Mouse (Mus musculus): Measurements from ENCODE around the gene Gm37240. TPM values are rescaled to one million over a fixed set of nuclear protein-coding genes. Genes with fewer than 3 reads are reported as not detected.
"Not testable (repeated sequence)": the region's sequence is repeated elsewhere in the genome, so short reads cannot be mapped to it uniquely, and the experiment has no call there.

The Gm37240 gene
- total RNA-seq, 2 experiments from 2014 or later: 0.66 to 1.3 TPM

- DNase-seq (ENCODE audit: low spot score in 2 of 2): no peak
- intact Hi-C loops (cut with DNase I): no loop called here
Observed at GRCm38 (mm10) chr3:85603811-85604210, 283.5 kb downstream of the Gm37240 start.

- no peak for DNase-seq (ENCODE audit: low spot score in 2 of 2)
- intact Hi-C loops (cut with DNase I): no loop called here
Observed at GRCm38 (mm10) chr3:85601841-85602305, 285.4 kb downstream of the Gm37240 start.

- DNase-seq (ENCODE audit: low spot score in 2 of 2): no peak
- intact Hi-C loops (cut with DNase I): no loop called here
Observed at GRCm38 (mm10) chr3:85599526-85599925, 287.8 kb downstream of the Gm37240 start.

- intact Hi-C loops (cut with DNase I): no loop called here
- no peak for DNase-seq (ENCODE audit: low spot score in 2 of 2)
Observed at GRCm38 (mm10) chr3:85594452-85594851, 292.9 kb downstream of the Gm37240 start.

- no peak for DNase-seq (ENCODE audit: low spot score in 2 of 2)
- intact Hi-C loops (cut with DNase I): no loop called here
Observed at GRCm38 (mm10) chr3:85592640-85593252, 294.6 kb downstream of the Gm37240 start.

- DNase-seq (ENCODE audit: low spot score in 2 of 2): no peak
- intact Hi-C loops (cut with DNase I): no loop called here
Observed at GRCm38 (mm10) chr3:85592067-85592466, 295.3 kb downstream of the Gm37240 start.

GRCm38 (mm10) chr3:85590090-85590754, 297.1 kb downstream of the Gm37240 start:
- intact Hi-C loops (cut with DNase I): no loop called here
- peak in 1 of 2 experiments; percentile 38 for DNase-seq (ENCODE audit: low spot score in 2 of 2)

- intact Hi-C loops (cut with DNase I): loop anchor here (5.0 kb wide), 1 partner anchor 74 kb away; no protein-coding TSS in a partner anchor
Observed at GRCm38 (mm10) chr3:85588701-85589100, 298.6 kb downstream of the Gm37240 start.

GRCm38 (mm10) chr3:85584966-85585365, 302.4 kb downstream of the Gm37240 start:
- intact Hi-C loops (cut with DNase I): loop anchor here (5.0 kb wide), 1 partner anchor 77 kb away; no protein-coding TSS in a partner anchor

More at GRCm38 (mm10) chr3:85588701-85589100, 298.6 kb downstream of the Gm37240 start:
- DNase-seq (ENCODE audit: low spot score in 2 of 2): no peak

GRCm38 (mm10) chr3:85583194-85583593, 304.1 kb downstream of the Gm37240 start:
- DNase-seq (ENCODE audit: low spot score in 2 of 2): no peak
- intact Hi-C loops (cut with DNase I): no loop called here

More at GRCm38 (mm10) chr3:85584966-85585365, 302.4 kb downstream of the Gm37240 start:
- DNase-seq (ENCODE audit: low spot score in 2 of 2): no peak

- intact Hi-C loops (cut with DNase I): no loop called here
- DNase-seq (ENCODE audit: low spot score in 2 of 2): no peak
Observed at GRCm38 (mm10) chr3:85582726-85583125, 304.6 kb downstream of the Gm37240 start.

- DNase-seq (ENCODE audit: low spot score in 2 of 2): peak; percentile 99
- intact Hi-C loops (cut with DNase I): loop anchor here (5.0 to 10.0 kb wide), 8 partner anchors 107 to 637 kb away; partner anchors contain the start of gene Rps3a1
Observed at GRCm38 (mm10) chr3:85573864-85574830, 313.2 kb downstream of the Gm37240 start, which contains the start of gene Gatb. TSS of gene Gatb (plus strand) at chr3:85574119.

- no peak for DNase-seq (ENCODE audit: low spot score in 2 of 2)
- intact Hi-C loops (cut with DNase I): loop anchor here (5.0 to 10.0 kb wide), 8 partner anchors 106 to 636 kb away; partner anchors contain the start of gene Rps3a1
Observed at GRCm38 (mm10) chr3:85573216-85573863, 314.0 kb downstream of the Gm37240 start.

GRCm38 (mm10) chr3:85572502-85572901, 314.8 kb downstream of the Gm37240 start:
- intact Hi-C loops (cut with DNase I): loop anchor here (5.0 to 10.0 kb wide), 8 partner anchors 105 to 635 kb away; partner anchors contain the start of gene Rps3a1
- not testable (repeated sequence) for DNase-seq (ENCODE audit: low spot score in 2 of 2)

GRCm38 (mm10) chr3:85571276-85571675, 316.0 kb downstream of the Gm37240 start:
- peak; percentile 37 to 60 for DNase-seq (ENCODE audit: low spot score in 2 of 2)
- intact Hi-C loops (cut with DNase I): loop anchor here (5.0 to 10.0 kb wide), 8 partner anchors 104 to 634 kb away; partner anchors contain the start of gene Rps3a1

- intact Hi-C loops (cut with DNase I): loop anchor here (5.0 kb wide), 1 partner anchor 32 kb away; no protein-coding TSS in a partner anchor
- DNase-seq (ENCODE audit: low spot score in 2 of 2): no peak
Observed at GRCm38 (mm10) chr3:85564603-85565002, 322.7 kb downstream of the Gm37240 start.

GRCm38 (mm10) chr3:85553731-85554277, 333.5 kb downstream of the Gm37240 start:
- intact Hi-C loops (cut with DNase I): loop anchor here (10.0 kb wide), 1 partner anchor 179 kb away; no protein-coding TSS in a partner anchor
- DNase-seq (ENCODE audit: low spot score in 2 of 2): peak in 1 of 2 experiments; percentile 14

GRCm38 (mm10) chr3:85551352-85551751, 336.0 kb downstream of the Gm37240 start:
- DNase-seq (ENCODE audit: low spot score in 2 of 2): no peak
- intact Hi-C loops (cut with DNase I): loop anchor here (10.0 kb wide), 1 partner anchor 177 kb away; no protein-coding TSS in a partner anchor

All from left cerebral cortex, postnatal 36 days (tissue).